Mouse (Mus musculus): Measurements from ENCODE around the gene Samsn1.

GRCm38 (mm10) chr16:75894263-75894901 is 127.7 kb downstream of the Samsn1 start:
- TF ChIP-seq POLR2A (IDR thresholded peaks at IDR 0.05; ENCODE audit: low read depth, low read length) (no peak), CTCF (IDR thresholded peaks at IDR 0.05; ENCODE audit: borderline replicate concordance, insufficient read depth, low read length) (no peak)
